Mouse (Mus musculus): ENCODE measurements around the gene Gak.
"Not testable (repeated sequence)": the region's sequence is repeated elsewhere in the genome, so short reads cannot be mapped to it uniquely, and the experiment has no call there.

The Gak gene

DNA sequence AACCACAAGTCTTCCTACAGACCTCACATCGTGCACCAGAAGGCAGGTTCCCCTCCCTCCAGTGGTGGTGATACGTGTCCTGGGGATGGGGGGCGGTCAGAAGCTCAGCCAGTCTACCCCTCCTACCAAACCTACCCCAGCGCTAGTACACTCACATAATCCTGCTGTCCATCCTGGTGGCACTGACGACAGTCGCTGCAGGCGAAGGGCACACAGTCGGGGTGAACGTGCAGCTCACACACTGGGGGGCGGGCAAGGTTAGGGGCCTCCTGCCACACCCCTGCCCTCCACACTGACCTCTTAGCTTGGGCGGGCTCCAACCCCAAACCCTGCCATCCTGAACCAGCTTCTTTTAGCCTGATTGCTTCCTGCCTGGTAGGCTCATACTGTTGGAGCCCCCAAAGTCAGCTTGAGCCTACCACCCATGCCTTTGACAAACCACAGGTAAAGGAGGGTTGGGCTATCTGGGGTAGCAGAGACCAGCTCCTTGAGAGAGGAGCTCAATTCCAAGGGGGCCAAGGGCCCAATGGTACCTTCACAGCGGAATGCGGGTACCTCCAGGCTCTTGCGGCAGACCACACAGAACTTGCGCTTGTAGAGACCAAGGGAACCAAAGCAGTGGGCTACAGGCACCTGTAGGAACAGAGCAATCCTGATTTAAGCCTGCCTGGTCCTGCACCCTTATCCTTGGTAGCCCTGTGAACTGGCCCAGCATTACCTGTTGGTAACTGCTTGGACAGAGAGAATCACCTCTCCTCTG, 26.5 kb upstream of the Gak start:
- no peak for DNase-seq (ENCODE audit: low read depth, low spot score)

DNA sequence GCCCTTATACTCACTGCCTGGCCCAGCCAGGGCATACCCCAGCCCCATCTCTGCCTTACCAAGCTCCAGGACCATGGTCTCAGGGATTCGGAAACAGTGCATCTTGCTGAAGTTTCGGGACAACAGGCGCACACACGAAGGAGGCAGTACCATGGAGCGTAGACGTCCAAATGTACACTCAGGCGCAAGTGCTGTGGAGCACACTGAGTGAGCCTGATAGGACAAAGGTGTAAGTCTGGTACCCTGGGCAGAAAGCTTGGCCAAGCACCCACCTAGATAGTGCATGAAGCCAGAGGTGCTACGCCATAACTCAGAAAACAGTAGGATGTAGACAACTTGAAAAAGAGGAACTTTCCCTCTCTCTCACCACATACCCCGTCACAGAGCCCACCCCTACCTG, 25.8 kb upstream of the Gak start:
- DNase-seq (ENCODE audit: low read depth, low spot score), result no peak

DNA sequence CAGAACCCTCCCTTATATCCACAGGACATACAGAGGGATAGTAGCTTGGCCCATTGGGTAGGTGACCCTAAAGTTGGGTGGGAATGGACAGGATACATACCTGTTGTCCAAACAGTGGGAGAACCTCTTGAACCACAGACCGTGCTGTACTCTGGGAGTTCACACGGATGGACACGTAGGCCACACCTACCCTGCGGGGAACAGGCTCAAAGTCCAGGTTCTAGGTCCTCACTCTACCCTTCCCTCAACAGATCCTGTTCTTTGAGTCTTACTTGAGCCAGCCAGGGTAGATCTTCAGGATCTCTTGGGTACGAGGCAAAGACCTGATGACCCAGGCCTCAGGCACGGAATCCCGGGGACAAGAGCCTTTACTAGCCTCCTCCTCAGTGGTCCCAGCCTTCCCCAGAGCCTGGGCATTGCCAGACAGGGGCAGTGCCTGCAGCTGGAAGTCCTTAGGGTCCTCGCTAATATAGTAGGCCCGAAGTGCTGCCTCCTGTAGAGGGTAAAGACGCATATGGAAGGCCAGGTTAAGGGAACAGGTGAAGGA, 25.0 kb upstream of the Gak start:
- DNase-seq (ENCODE audit: low read depth, low spot score), result no peak

DNA sequence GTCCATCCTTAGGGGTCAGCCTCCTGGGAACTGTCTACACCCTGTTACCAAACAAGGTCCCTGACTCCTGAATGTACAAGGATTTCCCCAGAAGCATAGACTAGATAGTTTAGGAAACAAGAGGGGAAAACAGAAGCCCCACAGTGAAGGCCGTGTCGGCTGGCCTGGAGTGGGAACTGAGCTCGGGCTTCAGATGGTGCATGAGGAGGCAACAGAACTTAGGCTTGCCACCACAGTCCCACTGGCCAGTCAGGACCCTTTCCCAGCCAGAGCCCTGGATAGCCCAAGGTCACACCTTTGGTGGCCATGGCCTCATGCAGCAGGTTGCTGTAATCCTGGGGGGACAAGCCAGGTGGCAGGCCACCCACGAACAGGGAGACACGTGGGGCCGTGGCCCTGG, 23.8 kb upstream of the Gak start:
- no peak for DNase-seq (ENCODE audit: low read depth, low spot score)

- DNase-seq (ENCODE audit: low read depth, low spot score), result peak; percentile 65
Observed at GRCm38 (mm10) chr5:108651823-108652222, 22.3 kb upstream of the Gak start.

DNA sequence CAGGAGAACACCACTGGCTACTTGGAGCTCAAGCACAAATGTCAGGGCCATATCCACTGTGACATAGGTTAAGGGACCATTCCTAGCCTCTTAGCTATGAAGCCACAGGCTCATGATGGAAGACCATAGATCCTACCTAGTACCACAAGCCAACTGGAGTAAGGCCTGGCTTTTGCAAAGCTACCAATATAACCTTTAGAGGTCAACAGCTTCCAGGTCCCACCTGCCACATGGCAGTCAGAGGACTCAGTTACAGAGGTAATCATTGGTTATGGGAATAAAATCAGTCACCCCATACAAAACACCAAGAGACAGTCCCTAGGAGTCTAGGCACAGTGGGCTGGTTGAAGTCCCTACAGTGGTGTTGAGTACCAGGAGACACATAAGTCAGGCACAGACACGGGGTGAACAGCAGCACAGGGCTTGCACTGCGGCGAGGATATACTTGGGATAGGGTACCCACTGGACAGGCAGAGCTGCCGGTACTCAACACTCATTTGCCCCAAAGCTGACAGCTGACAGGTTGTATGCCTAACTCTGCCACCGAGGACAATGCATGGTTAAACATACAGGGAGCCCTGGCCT, 21.7 kb upstream of the Gak start:
- no peak for DNase-seq (ENCODE audit: low read depth, low spot score)

DNA sequence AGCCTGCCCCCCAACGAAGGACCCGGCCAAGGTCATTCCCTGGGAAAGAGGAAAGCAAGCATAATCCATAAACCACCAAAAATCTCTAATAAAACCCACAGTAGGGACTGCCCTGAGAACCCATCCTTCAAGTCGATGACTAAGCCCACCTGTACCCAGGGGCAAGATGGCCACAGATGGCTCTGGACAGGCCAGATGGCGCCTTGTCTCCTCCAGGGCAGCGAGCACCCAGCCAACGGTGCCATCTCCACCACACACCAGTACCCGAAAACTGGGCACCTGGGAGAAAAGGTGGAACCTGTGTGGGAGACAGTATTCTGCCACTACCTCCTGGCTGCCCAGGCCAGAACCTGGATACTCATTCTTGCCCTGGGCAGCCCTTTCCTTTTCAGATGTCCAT, 20.8 kb upstream of the Gak start:
- no peak for DNase-seq (ENCODE audit: low read depth, low spot score)

DNA sequence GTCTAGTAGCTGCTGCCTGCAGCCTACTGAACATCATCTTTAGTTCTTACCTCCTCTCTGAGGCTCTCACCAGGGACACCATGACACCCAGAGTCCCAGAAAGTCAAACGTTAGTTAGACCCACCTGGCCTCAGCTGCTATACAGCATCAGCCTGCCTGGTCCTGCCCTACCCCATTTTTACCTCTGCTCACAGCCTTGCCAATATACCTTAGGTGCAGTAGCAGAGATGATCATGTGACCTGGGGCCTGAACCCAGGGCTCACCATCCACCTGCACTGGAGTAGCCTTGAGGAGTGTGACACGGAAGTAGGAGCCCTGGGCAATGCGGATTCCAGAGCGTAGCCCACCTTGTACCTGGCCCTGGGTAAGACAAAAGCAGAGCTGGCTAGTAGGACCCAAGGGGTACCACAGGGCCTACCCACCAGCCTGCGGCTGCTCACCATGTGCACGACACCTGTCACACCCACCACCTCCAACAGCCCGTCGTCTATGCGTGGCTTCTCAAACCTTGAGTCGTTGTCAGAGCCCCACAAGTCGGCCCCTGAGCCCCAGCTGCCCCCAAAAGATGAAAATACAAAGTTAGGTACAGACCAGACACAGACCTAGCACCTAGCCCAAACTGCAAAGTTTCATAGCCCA, 19.5 kb upstream of the Gak start:
- no peak for DNase-seq (ENCODE audit: low read depth, low spot score)

DNA sequence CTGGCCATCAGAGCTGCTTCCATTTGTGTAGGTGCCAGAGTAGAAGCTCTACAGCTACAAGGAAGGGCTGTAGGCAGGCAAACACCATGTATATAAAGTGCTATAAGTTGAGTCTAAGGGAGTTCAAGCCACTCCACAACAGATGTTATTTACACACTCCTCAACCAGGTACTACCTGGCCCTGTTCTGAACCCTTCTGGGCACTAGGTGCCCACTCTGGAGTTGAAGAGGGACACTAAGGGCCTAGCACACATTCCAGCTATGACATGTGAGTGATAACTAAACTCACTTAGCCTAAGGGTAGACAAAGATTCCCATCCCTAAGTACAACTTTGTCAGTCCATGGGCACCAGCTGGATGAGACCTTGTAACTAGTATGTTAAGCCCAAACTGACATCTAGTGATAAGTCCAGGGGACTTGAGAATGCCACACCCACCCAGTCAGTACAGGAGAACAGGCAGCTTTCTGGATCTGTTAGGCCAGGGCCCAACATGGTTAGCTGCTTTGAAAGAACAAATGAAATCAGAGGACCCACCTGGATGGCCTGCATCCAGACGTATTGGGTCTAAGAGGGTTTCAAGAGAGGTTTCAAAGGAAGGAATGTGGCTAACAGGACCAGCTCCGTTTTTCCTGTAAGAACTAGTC, 18.4 kb upstream of the Gak start:
- DNase-seq (ENCODE audit: low read depth, low spot score), result no peak

GRCm38 (mm10) chr5:108647311-108647710, 17.8 kb upstream of the Gak start:
- DNase-seq (ENCODE audit: low read depth, low spot score), result no peak

GRCm38 (mm10) chr5:108646343-108646660, 16.7 kb upstream of the Gak start:
- DNase-seq (ENCODE audit: low read depth, low spot score), result no peak

DNA sequence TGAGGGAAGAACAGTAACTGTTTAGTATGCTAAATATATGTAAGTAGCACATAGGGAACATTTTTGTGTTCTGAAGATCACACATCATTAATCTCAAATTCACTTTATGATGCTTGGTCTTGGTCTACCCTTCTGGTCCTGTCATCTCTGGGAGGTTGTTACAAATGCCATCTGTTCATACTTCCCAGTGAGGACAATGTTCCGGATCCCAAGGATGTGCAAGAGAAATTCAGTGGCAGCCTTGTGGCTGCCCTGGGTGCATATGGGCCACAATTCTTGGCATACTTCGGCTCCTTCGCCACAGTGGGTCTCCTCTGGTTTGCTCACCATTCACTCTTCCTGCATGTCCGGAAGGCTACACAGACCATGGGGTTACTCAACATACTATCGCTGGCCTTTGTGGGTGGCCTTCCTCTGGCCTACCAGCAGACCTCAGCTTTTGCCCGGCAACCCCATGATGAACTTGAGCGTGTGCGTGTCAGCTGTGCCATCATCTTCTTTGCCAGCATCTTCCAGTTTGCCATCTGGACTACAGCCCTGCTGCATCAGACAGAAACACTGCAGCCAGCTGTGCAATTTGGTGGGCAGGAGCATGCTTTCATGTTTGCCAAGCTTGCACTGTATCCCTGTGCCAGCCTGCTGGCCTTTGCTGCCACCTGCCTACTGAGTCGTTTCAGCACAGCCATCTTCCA, 16.2 kb upstream of the Gak start:
- no peak for DNase-seq (ENCODE audit: low read depth, low spot score)

DNA sequence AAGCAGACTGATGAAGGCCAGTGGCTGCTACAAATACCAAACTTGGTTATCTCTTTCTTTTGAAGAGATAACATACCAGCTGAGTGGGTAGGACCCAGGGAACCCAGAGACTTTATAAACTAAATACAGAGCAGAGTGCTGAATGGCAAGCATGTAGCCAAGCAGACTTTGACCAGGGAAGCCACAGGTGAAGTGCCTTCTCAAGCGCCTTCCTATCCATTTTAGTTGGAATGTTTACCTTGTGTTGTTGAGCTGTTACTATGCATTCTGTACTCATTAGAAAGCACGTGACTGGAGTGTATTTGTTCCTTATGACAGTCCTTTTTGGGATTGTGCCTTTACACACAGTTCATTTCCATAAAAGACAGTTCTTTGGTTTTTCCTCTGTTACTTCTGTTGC, 14.1 kb upstream of the Gak start:
- DNase-seq (ENCODE audit: low read depth, low spot score), result no peak

DNA sequence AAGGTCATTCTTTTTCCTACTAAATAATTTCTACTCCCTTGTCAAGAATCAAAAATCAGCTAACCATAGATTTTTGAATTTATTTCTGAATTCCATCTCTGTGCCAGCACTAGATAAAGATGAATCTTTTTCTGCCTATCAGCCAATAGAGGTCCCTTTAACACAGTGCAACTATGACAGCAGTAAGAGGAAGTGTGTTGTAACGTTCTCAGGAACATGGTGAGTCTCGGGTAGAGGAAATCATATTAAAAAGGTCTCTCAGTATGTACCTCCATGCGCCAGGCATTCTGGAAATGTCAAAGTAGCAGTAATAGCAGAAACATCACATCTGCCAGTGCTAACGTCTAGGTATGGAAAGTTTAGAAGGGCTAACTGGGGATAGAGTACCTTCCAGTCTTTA, 6.6 kb upstream of the Gak start:
- no peak for DNase-seq (ENCODE audit: low read depth, low spot score)

DNA sequence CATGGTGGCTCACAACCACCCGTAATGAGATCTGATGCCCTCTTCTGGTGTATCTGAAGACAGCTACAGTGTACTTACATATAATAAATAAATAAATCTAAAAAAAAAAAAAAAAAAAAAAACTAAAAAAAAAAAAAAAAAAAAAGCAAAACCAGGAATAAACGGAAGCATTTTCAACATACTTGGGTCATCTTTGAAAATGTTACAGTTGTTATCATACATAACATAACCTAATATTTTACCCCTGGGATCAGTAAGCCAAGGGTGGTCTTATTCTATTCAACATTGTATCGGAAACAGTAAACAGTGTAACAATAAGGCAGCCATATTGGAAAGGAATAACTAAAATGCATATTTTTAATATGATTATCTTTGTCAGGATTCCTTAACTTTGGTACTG, 4.5 kb upstream of the Gak start:
- not testable (repeated sequence) for DNase-seq (ENCODE audit: low read depth, low spot score)

- DNase-seq (ENCODE audit: low read depth, low spot score), result no peak
Observed at GRCm38 (mm10) chr5:108633676-108634075, 4.1 kb upstream of the Gak start.

- peak; percentile 30 for DNase-seq (ENCODE audit: low read depth, low spot score)
Observed at GRCm38 (mm10) chr5:108628891-108629633, 493 bp downstream of the Gak start.

DNA sequence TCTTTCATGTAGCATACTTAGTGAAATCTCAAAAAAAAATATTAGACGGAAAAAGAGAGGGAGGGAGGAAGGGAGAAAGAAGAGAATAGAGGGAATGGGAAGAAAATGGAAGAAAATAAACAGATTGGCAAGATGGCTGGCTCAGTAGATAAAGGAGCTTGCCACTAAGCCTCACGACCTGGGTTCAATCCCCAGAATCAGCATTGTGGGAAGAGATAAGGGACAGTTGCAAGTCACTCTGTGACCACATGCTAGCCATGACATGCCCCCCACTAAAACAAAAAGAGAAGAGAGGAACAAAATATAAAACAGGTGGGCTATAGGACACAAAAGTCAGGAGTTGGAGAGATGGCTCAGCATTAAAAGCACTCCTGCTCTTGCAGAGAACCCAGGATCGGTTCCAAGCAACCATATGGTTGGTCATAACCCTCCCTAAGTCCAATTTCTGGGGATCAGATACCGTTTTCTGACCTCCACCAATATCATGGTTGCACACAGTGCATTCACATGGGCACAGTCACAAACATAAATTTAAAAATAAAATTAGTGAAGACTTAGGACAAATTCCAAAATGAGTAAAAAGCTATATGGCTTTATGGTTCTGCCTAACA, 3.4 kb downstream of the Gak start:
- no peak for DNase-seq (ENCODE audit: low read depth, low spot score)

GRCm38 (mm10) chr5:108621870-108622269, 7.7 kb downstream of the Gak start:
- no peak for DNase-seq (ENCODE audit: low read depth, low spot score)

GRCm38 (mm10) chr5:108610426-108610825, 19.1 kb downstream of the Gak start:
- no peak for DNase-seq (ENCODE audit: low read depth, low spot score)

DNA sequence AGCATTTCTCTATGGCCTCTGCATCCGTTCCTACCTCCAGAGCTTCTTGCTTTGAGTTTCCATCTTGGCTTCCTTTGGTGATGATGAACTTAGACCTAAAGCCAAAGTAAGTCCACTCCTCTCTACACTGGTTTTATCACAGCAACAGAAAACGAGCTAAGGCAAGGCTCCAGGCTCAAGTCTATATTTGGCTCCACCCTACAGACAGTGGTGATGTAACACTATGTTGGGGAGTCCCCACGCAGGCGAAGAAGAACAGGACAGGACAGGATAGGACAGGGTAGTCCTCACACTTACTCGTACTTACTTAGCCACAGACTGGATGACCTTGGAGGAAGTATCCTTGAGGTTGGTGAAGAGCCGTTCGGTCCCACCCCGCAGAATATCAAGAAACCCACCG, 27.0 kb downstream of the Gak start:
- no peak for DNase-seq (ENCODE audit: low read depth, low spot score)
